Mouse (Mus musculus) stomach, embryonic 14.5 days (tissue): ENCODE measurements around the gene 4930415O20Rik. TPM values are rescaled to one million over a fixed set of nuclear protein-coding genes. Genes with fewer than 3 reads are reported as not detected.

Experiments used
- ATAC-seq: fragments of 200-750 bp; cut with Nextera tagmentation; 2 replicates; pipeline ENCODE4 v1.8.0; 2017; ENCODE audit warnings: low read depth, moderate TSS enrichment; ENCODE audit not compliant: insufficient number of reproducible peaks, insufficient read depth, low FRiP score
- H3K27ac ChIP-seq: fragments of 300-500 bp; sonication (generic); 2 replicates; pipeline ENCODE4 v1.5.1; 2014; ENCODE audit warnings: mild to moderate bottlenecking, low read length, moderate library complexity, mixed read lengths
- H3K27me3 ChIP-seq: fragments of 300-500 bp; sonication (generic); 2 replicates; pipeline ENCODE4 v1.6.1; 2014; ENCODE audit warnings: low read length, control low read depth, mixed read lengths; ENCODE audit not compliant: control insufficient read depth, insufficient read depth
- H3K36me3 ChIP-seq: fragments of 300-500 bp; sonication (generic); 2 replicates; pipeline ENCODE4 v1.6.1; 2014; ENCODE audit warnings: mild to moderate bottlenecking, control low read depth, low read length, moderate library complexity, mixed read lengths; ENCODE audit not compliant: control insufficient read depth, insufficient read depth
- H3K4me1 ChIP-seq: fragments of 300-500 bp; sonication (generic); 2 replicates; pipeline ENCODE4 v1.6.1; 2014; ENCODE audit warnings: low read length, control low read depth, mixed read lengths; ENCODE audit not compliant: control insufficient read depth, insufficient read depth
- H3K4me2 ChIP-seq: fragments of 300-500 bp; sonication (generic); replicated peaks from 2 replicates; pipeline ENCODE4 v1.6.1; 2014; ENCODE audit warnings: low read depth, low read length, control low read depth
- H3K4me3 ChIP-seq: fragments of 300-500 bp; sonication (generic); 2 replicates; pipeline ENCODE4 v1.5.1; 2014; ENCODE audit warnings: low read depth, low read length, control low read depth
- H3K9ac ChIP-seq: fragments of 300-500 bp; sonication (generic); replicated peaks from 2 replicates; pipeline ENCODE4 v1.6.1; 2014; ENCODE audit warnings: low read depth, mild to moderate bottlenecking, control low read depth, low read length, moderate library complexity, mixed read lengths
- H3K9me3 ChIP-seq: fragments of 300-500 bp; sonication (generic); 2 replicates; pipeline ENCODE4 v1.6.1; 2016; ENCODE audit warnings: low read depth, low read length, control low read depth; ENCODE audit not compliant: control insufficient read depth
- WGBS: fragments of 180-500 bp; shearing (Covaris S2); extraction: QIAGEN DNeasy Blood & Tissue Kit; methylation state at CpG from one replicate; pipeline ENCODE4 v1.1.7; 2014; 5-methylcytosine and 5-hydroxymethylcytosine counted together
- polyA plus RNA-seq: library from polyadenylated mRNA; unstranded; fragments of >200 nt; fragmentation: Nextera tagmentation; extraction: Ambion mirVana; gene quantifications from 2 replicates; pipeline ENCODE4 v1.2.1, GENCODE M21; 2014

Gene 4930415O20Rik
- polyA plus RNA-seq, 1 experiment from 2014 or later, result not detected

- WGBS, result 79% methylated on average over 12 of the region's 12 CpGs
- H3K27me3 ChIP-seq, result no peaks in the 10 kb centered on the region
- no peak for ATAC-seq
- H3K9me3 ChIP-seq, result no peaks in the 10 kb centered on the region
- no peak overlapping the region for H3K4me2 ChIP-seq
- no peak overlapping the region for H3K4me3 ChIP-seq
- no peak overlapping the region for H3K9ac ChIP-seq
- H3K4me1 ChIP-seq, result peaks cover 44% of the 10 kb centered on the region
- no peak overlapping the region for H3K27ac ChIP-seq
- H3K36me3 ChIP-seq, result peaks cover 20% of the 10 kb centered on the region
These were observed 35.3 kb downstream of the 4930415O20Rik start for GRCm38 (mm10) chr15:98606051-98606536.

GRCm38 (mm10) chr15:98606739-98607138 is 35.9 kb downstream of the 4930415O20Rik start:
- Histone ChIP-seq H3K4me1 (peaks cover 44% of the 10 kb centered on the region), H3K9me3 (no peaks in the 10 kb centered on the region), H3K4me3 (peak overlapping the region; percentile 80; the same call in 1 of the 2 replicates), H3K9ac (no peak overlapping the region), H3K27ac (no peak overlapping the region), H3K36me3 (peaks cover 20% of the 10 kb centered on the region), H3K4me2 (peak overlapping the region; percentile 89), H3K27me3 (no peaks in the 10 kb centered on the region)
- 64% methylated on average over 9 of the region's 9 CpGs for WGBS
- no peak for ATAC-seq

DNA sequence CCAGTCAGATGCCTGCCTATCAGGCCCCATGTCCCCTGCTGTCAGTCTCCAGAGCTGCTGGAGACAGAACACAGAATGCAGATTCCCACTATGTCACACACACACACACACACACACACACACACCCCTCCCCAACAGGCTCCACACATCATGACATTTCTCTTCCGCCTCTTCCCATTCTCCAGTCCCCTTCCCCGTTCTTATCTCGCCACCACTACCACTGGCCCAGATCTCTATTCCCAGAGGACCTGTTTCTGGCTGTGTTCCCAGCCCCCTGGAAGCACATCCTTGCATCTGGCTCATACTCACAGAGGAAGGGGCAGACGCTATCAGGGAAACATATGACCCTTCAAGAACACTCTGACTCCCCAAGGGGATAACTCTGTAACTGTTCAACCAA is 36.8 kb downstream of the 4930415O20Rik start:
- peak overlapping the region; percentile 18; the same call in 1 of the 2 replicates for H3K27ac ChIP-seq
- H3K9ac ChIP-seq, result peak overlapping the region; percentile 29; the same call in 1 of the 2 replicates
- no peak for ATAC-seq
- H3K4me1 ChIP-seq, result peaks cover 37% of the 10 kb centered on the region
- WGBS, result 10% methylated on average over 4 of the region's 4 CpGs
- H3K4me3 ChIP-seq, result peak overlapping the region; percentile 80
- no peaks in the 10 kb centered on the region for H3K27me3 ChIP-seq
- peak overlapping the region; percentile 89 for H3K4me2 ChIP-seq
- H3K36me3 ChIP-seq, result peaks cover 18% of the 10 kb centered on the region
- H3K9me3 ChIP-seq, result no peaks in the 10 kb centered on the region

GRCm38 (mm10) chr15:98608058-98608783 is 37.4 kb downstream of the 4930415O20Rik start:
- no peak for ATAC-seq
- peak overlapping the region; percentile 80 for H3K4me3 ChIP-seq
- peak overlapping the region; percentile 89 for H3K4me2 ChIP-seq
- peaks cover 12% of the 10 kb centered on the region for H3K36me3 ChIP-seq
- peak overlapping the region; percentile 96; the same call in 1 of the 2 replicates for H3K27ac ChIP-seq
- WGBS, result 14% methylated on average over 8 of the region's 10 CpGs
- H3K27me3 ChIP-seq, result no peaks in the 10 kb centered on the region
- peaks cover 30% of the 10 kb centered on the region for H3K4me1 ChIP-seq
- H3K9ac ChIP-seq, result peak overlapping the region; percentile 90
- no peaks in the 10 kb centered on the region for H3K9me3 ChIP-seq

GRCm38 (mm10) chr15:98608784-98609250 is 38.0 kb downstream of the 4930415O20Rik start:
- ATAC-seq, result no peak
- H3K9me3 ChIP-seq, result no peaks in the 10 kb centered on the region
- no peaks in the 10 kb centered on the region for H3K27me3 ChIP-seq
- H3K9ac ChIP-seq, result peak overlapping the region; percentile 90
- peaks cover 25% of the 10 kb centered on the region for H3K4me1 ChIP-seq
- peaks cover 6% of the 10 kb centered on the region for H3K36me3 ChIP-seq
- WGBS, result 0% methylated on average over 8 of the region's 26 CpGs
- H3K4me3 ChIP-seq, result peak overlapping the region; percentile 80
- peak overlapping the region; percentile 96 for H3K27ac ChIP-seq
- H3K4me2 ChIP-seq, result peak overlapping the region; percentile 89

GRCm38 (mm10) chr15:98609331-98610130 is 38.7 kb downstream of the 4930415O20Rik start, which contains the start of gene Adcy6:
Adcy6 (minus strand) TSS chr15:98610076.
- peak within 1 kb of the TSS; percentile 96 for H3K27ac ChIP-seq
- H3K4me2 ChIP-seq, result peak within 1 kb of the TSS; percentile 89
- H3K9me3 ChIP-seq, result no peaks in the 10 kb centered on the region
- ATAC-seq, result peak; percentile 86
- H3K36me3 ChIP-seq, result no peaks in the 10 kb centered on the region
- no peaks in the 10 kb centered on the region for H3K27me3 ChIP-seq
- WGBS, result under 1% methylated on average over 70 of the region's 75 CpGs
- H3K4me3 ChIP-seq, result peak within 1 kb of the TSS; percentile 80
- H3K4me1 ChIP-seq, result peaks cover 25% of the 10 kb centered on the region
- peak within 1 kb of the TSS; percentile 90 for H3K9ac ChIP-seq

DNA sequence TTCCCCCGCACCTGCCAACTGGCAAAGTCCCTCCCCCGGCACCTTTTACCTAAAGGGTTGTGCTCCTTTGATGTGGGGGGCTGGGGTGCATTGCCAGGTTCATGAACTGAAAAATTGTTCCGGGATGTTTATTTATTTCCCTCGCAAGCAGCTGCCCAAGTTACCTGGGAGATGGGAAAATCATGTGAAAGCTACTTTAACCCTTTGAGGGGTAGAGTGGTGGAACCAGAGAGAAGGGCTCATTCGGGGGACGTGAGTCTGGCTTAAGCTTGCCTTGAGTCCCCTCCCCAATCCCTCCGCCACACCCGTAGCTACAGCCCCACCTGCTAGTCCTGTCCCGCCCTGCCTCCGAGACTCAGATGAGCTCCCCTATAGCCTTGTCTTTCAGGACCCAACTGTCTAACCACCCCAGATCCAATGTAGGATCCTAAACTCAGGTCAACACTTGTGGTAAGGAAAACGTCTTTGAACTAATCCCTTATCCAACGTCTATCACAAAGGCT is 39.4 kb downstream of the 4930415O20Rik start:
- ATAC-seq, result no peak

GRCm38 (mm10) chr15:98612229-98612628 is 41.4 kb downstream of the 4930415O20Rik start:
- Histone ChIP-seq H3K36me3 (no peaks in the 10 kb centered on the region), H3K4me2 (no peak overlapping the region), H3K4me3 (no peak overlapping the region), H3K9ac (no peak overlapping the region), H3K27ac (no peak overlapping the region), H3K9me3 (no peaks in the 10 kb centered on the region), H3K27me3 (no peaks in the 10 kb centered on the region), H3K4me1 (peaks cover 19% of the 10 kb centered on the region)
- no peak for ATAC-seq
- WGBS, result 97% methylated on average over 3 of the region's 3 CpGs

More for the DNA sequence above, 39.4 kb downstream of the 4930415O20Rik start:
- H3K4me2 ChIP-seq, result peak overlapping the region; percentile 89
- peak overlapping the region; percentile 96 for H3K27ac ChIP-seq
- peaks cover 29% of the 10 kb centered on the region for H3K4me1 ChIP-seq
- 4% methylated on average over 12 of the region's 12 CpGs for WGBS
- H3K27me3 ChIP-seq, result no peaks in the 10 kb centered on the region
- peak overlapping the region; percentile 80 for H3K4me3 ChIP-seq
- H3K9me3 ChIP-seq, result no peaks in the 10 kb centered on the region
- no peaks in the 10 kb centered on the region for H3K36me3 ChIP-seq
- peak overlapping the region; percentile 90 for H3K9ac ChIP-seq
